Mouse (Mus musculus): ENCODE data around the gene Atp10b.

Atp10b gene

DNA sequence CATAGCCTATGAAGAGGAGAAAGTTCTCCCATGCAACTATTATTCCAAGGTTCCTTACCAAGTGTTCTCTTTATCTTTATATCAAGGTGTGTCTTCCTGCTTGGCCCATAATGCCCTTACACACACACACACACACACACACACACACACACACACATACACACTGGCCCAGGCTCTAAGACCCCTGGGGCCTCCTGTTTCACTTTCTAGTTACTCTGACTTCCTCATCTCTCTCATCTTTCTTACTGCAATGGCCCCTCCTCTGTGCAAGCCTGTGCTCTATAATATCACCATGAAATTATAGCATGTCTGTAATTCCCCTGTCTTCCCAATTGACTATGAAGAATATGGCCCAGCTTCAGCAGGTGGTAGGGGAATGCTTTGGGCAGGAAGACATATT lies 49.7 kb downstream of the Atp10b start:
- no peak for DNase-seq (ENCODE audit: low spot score in 2 of 2)

- DNase-seq (ENCODE audit: low spot score in 2 of 2): no peak
Observed at GRCm38 (mm10) chr11:43200089-43200488, 50.4 kb downstream of the Atp10b start.

DNA sequence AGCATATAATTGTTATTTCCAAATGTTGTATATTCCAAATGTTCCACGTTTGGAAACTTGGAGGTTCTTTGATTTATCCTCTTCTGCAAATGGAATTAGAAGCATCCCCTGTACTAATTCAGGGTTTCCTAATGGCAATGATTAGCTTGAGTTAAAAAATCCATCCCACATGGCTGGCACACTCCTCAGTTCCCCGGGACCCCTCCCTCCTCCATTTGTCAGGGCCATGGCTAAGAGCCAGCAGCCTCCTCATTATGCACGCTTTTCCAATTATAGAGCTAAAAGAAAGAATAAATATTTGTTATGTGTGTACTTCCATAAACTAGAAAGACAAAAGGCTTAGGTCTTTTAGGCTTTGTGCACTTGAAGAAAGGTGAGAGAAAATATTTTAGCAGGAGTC lies 53.9 kb downstream of the Atp10b start:
- no peak for DNase-seq (ENCODE audit: low spot score in 2 of 2)

GRCm38 (mm10) chr11:43213134-43213533 lies 63.5 kb downstream of the Atp10b start:
- no peak for DNase-seq (ENCODE audit: low spot score in 2 of 2)

- DNase-seq (ENCODE audit: low spot score in 2 of 2): no peak
Observed at GRCm38 (mm10) chr11:43213740-43214139, 64.1 kb downstream of the Atp10b start.

- peak; percentile 41 for DNase-seq (ENCODE audit: low spot score in 2 of 2)
Observed at GRCm38 (mm10) chr11:43217021-43217420, 67.3 kb downstream of the Atp10b start.

GRCm38 (mm10) chr11:43230231-43230630 lies 80.6 kb downstream of the Atp10b start:
- no peak for DNase-seq (ENCODE audit: low spot score in 2 of 2)

- DNase-seq (ENCODE audit: low spot score in 2 of 2): no peak
Observed at GRCm38 (mm10) chr11:43232073-43232472, 82.4 kb downstream of the Atp10b start.

DNA sequence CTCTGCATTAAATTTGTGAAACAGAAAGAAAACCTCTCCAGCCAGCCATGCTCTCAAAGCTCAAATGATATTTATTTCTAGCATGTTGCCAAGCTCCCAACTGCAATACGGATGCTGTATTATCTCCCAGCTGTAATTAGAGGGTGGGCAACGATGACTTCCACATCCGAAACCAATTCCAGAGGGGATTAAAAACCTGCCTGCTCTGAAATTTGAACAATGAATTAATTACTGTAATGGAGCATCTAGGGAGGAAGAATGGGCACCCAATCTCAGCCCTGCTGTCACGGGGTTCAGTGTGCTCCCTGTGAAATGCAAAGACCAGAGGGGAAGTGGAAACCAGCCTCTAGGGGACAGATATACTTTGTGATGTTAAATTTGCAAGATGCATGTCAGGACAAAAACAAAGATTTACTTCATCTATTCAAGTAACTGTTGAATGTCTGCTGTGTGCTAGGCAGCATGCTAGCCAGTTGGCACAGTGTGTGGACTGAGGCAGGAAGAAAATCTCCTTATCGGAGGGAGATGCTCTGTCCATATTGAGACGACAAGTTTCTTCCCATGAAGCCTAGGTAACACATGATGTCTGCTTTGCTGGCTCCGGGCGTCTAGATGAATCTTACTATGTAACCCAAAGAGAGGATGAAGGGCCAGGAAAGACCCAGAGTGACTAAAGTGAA lies 86.8 kb downstream of the Atp10b start:
- DNase-seq (ENCODE audit: low spot score in 2 of 2): no peak

DNA sequence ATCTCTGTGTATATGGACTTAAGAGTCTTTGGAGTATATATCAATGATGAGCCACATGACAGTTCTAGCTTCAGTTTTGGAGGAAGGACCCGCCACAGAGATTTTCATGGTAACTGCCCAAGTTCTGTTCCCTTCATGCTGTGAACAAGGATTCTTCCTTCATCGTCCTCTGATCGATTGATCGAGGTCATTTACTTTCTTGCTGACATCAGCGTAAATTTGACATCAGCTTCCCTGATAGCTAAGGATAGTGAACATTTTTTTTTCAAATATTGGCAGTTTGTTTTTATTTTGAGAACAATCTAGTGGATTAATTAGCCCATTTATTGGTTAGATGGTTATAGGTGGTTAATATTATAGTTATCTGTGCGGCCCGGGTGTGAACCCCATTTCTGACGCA lies 90.1 kb downstream of the Atp10b start:
- no peak for DNase-seq (ENCODE audit: low spot score in 2 of 2)

- no peak for DNase-seq (ENCODE audit: low spot score in 2 of 2)
Observed at GRCm38 (mm10) chr11:43253034-43253433, 103.4 kb downstream of the Atp10b start.

GRCm38 (mm10) chr11:43255262-43255661 lies 105.6 kb downstream of the Atp10b start:
- DNase-seq (ENCODE audit: low spot score in 2 of 2): no peak

GRCm38 (mm10) chr11:43257291-43257690 lies 107.6 kb downstream of the Atp10b start:
- DNase-seq (ENCODE audit: low spot score in 2 of 2): no peak

DNA sequence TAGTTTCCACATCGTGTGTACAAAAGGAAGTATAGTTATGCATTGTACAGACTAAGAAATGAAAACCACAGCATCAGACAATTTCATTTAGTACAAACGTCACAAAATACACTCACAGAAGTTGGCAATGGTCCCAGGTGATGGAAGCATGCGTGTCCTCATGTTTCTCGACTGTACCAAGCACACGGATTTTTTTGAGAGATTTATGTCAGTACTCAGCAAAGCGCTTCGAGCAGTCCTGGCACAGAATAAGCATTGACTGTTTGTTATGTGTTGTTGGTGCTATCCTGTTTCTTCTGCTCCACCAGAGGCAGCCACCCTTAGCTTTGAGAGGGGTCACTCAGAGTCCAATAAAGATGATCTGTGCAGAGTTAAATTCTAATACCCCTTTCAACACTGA lies 108.1 kb downstream of the Atp10b start:
- no peak for DNase-seq (ENCODE audit: low spot score in 2 of 2)

DNA sequence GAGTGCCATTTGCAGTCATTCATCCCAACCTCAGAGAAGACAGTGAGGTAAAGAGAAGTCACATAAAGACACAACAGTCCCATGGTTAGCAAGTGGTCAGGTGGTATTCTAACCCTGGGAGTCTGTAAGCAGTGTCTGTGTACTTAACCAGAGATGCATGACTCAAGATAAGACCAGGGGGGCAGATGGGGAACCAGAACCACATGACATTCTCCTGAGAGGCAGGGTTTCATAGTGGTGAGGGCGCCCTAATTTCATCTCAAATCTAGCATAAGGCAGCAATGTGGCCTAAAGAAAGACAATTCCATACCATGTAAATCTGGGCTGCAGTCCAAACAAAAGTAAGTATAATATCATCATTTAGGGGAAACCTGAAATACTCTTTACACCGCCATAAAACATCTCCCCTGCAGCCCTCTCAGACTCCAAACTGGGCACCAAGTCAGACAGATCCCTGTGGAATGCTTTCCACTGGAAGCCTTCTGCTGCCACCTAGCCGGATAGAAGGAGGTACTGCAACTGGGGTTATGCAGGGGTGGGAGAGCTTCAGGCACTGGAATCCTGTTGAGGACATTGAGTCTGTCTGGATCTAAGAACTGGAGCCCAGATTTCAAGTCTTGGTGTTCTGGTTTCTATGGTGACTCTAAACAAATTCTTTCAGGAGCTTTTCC lies 114.0 kb downstream of the Atp10b start:
- DNase-seq (ENCODE audit: low spot score in 2 of 2): peak; percentile 46 to 65

GRCm38 (mm10) chr11:43267505-43267904 lies 117.8 kb downstream of the Atp10b start:
- DNase-seq (ENCODE audit: low spot score in 2 of 2): no peak

GRCm38 (mm10) chr11:43269503-43270255 lies 120.0 kb downstream of the Atp10b start:
- DNase-seq (ENCODE audit: low spot score in 2 of 2): no peak

GRCm38 (mm10) chr11:43270256-43270806 lies 120.7 kb downstream of the Atp10b start:
- DNase-seq (ENCODE audit: low spot score in 2 of 2): peak in 1 of 2 experiments; percentile 5

- DNase-seq (ENCODE audit: low spot score in 2 of 2): no peak
Observed at GRCm38 (mm10) chr11:43273896-43274295, 124.2 kb downstream of the Atp10b start.

DNA sequence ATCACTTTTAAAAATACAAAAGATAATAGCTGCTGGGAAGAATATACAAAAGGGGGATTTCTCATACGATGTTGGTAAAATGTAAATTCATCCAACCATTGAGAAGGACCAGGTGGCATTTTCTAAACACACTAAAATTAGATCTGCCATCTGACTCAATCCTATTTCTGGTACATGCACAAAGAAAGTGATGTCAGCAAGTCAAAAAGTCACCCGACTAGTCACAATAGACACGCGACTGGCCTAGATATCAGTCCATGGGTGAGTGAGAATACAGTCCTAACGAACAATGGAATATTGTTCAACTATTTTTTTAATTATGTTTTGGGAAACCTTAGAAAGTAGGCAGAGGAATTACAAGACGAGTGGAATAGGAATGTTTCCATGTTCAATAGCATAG lies 147.9 kb downstream of the Atp10b start:
- no peak for DNase-seq (ENCODE audit: low spot score in 2 of 2)

DNA sequence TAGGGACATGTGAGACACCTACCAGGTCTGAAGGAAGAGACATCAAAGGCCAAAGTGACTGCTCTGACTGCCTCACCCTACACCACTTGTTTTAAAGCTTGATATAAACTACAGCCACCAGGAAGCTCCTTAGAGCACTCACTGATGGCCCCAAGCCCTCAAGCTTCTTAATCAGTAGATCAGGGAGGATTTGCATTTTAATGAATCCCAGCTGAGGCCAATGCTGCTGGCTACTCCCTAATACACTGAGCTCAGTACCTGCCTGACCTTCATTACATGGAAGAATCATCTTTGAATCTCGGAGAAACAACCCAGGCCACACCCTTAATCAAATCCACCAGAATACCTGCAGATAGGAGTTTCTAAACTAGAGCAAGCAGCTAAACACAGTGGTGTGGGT lies 161.3 kb downstream of the Atp10b start:
- DNase-seq (ENCODE audit: low spot score in 2 of 2): no peak

Data from frontal cortex, postnatal 10 days (tissue).